Mouse (Mus musculus) neural tube, embryonic 14.5 days (tissue): ENCODE results near the gene Vrk1. TPM values are rescaled to one million over a fixed set of nuclear protein-coding genes. Genes with fewer than 3 reads are reported as not detected.
A peak's percentile ranks its signal among the peaks of the same experiment; 100 is the strongest.

Experiments
- ATAC-seq: fragments of 200-750 bp; cut with Nextera tagmentation; 2 replicates; pipeline ENCODE4 v1.8.0; 2017; ENCODE audit warnings: low read depth, mild to moderate bottlenecking, moderate TSS enrichment, moderate library complexity
- H3K27ac ChIP-seq: fragments of 300-500 bp; sonication (generic); 2 replicates; pipeline ENCODE4 v1.5.1; 2014; ENCODE audit warnings: low read depth, mild to moderate bottlenecking, control low read depth, low read length, moderate library complexity, mixed read lengths
- H3K27me3 ChIP-seq: fragments of 300-500 bp; sonication (generic); 2 replicates; pipeline ENCODE4 v1.6.1; 2014; ENCODE audit warnings: low read length; ENCODE audit not compliant: control insufficient read depth, insufficient read depth
- H3K36me3 ChIP-seq: fragments of 300-500 bp; sonication (generic); 2 replicates; pipeline ENCODE4 v1.6.1; 2014; ENCODE audit warnings: low read length, mixed read lengths; ENCODE audit not compliant: control insufficient read depth, insufficient read depth
- H3K4me1 ChIP-seq: fragments of 300-500 bp; sonication (generic); 2 replicates; pipeline ENCODE4 v1.6.1; 2014; ENCODE audit warnings: low read length; ENCODE audit not compliant: control insufficient read depth, insufficient read depth
- H3K4me2 ChIP-seq: fragments of 300-500 bp; sonication (generic); 2 replicates; pipeline ENCODE4 v1.6.1; 2014; ENCODE audit warnings: mild to moderate bottlenecking, low read depth, low read length, control low read depth
- H3K4me3 ChIP-seq: fragments of 300-500 bp; sonication (generic); 2 replicates; pipeline ENCODE4 v1.5.1; 2014; ENCODE audit warnings: low read depth, low read length, control low read depth, mixed read lengths
- H3K9ac ChIP-seq: fragments of 300-500 bp; sonication (generic); replicated peaks from 2 replicates; pipeline ENCODE4 v1.6.1; 2014; ENCODE audit warnings: low read depth, mild to moderate bottlenecking, control low read depth, low read length, mixed read lengths
- H3K9me3 ChIP-seq: fragments of 300-500 bp; sonication (generic); 2 replicates; pipeline ENCODE4 v1.6.1; 2016; ENCODE audit warnings: low read length; ENCODE audit not compliant: control insufficient read depth
- WGBS: fragments of 180-500 bp; shearing (Covaris S2); extraction: QIAGEN DNeasy Blood & Tissue Kit; methylation state at CpG from one replicate; pipeline ENCODE4 v1.1.7; 2014; 5-methylcytosine and 5-hydroxymethylcytosine counted together
- polyA plus RNA-seq: library from polyadenylated mRNA; unstranded; fragments of >200 nt; fragmentation: Nextera tagmentation; extraction: Ambion mirVana; gene quantifications from 2 replicates; pipeline ENCODE4 v1.2.1, GENCODE M21; 2014

Gene Vrk1
- polyA plus RNA-seq, 1 experiment from 2014 or later: 28.8 TPM

DNA sequence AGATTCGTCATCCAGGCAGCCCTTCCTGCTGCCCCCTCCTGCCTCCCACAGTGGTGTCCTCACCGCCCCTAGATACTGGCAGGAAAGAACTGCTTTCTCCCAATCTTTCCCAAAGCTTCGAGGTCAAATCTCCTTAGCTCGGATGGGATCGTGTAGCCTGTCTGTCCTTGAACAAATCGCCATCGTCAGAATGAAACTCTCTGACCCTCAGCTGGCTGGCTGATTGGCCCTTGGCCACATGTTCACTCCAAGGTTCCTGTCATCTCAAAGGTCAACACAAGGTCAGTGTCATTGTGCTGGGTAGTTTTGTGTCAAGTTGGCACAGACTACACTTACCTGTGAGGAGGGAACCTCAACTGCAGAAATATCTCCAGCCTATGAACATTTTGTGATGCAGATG, 16.7 kb upstream of the Vrk1 start:
- ATAC-seq: no peak
- no peaks in the 10 kb centered on the region for H3K36me3 ChIP-seq

GRCm38 (mm10) chr12:105995940-105996339, 14.1 kb upstream of the Vrk1 start:
- H3K4me1 ChIP-seq: no peaks in the 10 kb centered on the region
- no peak overlapping the region for H3K27ac ChIP-seq
- H3K4me2 ChIP-seq: no peak overlapping the region
- H3K4me3 ChIP-seq: no peak overlapping the region
- H3K27me3 ChIP-seq: no peaks in the 10 kb centered on the region
- no peaks in the 10 kb centered on the region for H3K9me3 ChIP-seq
- ATAC-seq: no peak
- no peaks in the 10 kb centered on the region for H3K36me3 ChIP-seq
- WGBS: 68% methylated on average over 4 of the region's 4 CpGs
- H3K9ac ChIP-seq: no peak overlapping the region

More for the DNA sequence above, 16.7 kb upstream of the Vrk1 start:
- Histone ChIP-seq H3K9me3 (no peaks in the 10 kb centered on the region), H3K4me3 (no peak overlapping the region), H3K27me3 (no peaks in the 10 kb centered on the region), H3K4me2 (no peak overlapping the region), H3K27ac (no peak overlapping the region), H3K4me1 (no peaks in the 10 kb centered on the region), H3K9ac (no peak overlapping the region)
- 65% methylated on average over 7 of the region's 7 CpGs for WGBS

DNA sequence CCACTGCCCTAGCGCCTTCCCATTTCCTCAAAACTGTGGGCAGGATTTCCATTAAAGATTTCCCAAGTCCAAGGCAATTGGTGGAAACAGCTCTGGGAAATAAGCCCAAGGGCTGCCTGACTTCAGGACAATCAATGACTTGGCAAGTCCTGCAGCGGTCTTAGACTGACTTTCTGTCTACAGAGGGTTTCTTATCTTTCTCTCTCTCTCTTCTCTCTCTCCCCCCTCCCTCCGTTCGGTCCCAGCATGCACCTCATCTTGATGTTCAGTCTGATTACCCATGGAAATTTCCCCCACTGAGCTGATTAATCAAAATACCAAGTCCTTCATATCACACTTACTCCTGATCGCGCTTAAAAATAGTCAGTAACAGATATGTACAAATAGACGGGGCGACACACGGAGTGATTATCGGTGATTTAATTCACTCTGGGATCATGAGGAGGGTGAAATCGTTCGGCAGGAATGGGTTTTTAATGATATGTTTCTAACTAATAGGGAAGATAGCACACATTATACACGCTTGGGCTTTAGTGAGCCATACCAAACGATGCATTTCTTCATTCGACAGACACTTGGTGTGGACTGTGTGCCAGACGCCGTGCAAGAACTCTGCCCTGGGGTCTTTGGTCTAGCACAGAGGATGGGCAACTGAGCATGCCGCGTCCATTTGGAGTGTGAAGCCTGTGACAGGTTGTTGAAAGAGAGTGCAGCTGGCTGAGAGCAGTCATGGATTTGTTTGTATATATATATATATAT, 12.8 kb upstream of the Vrk1 start:
- no peak overlapping the region for H3K9ac ChIP-seq
- WGBS: 65% methylated on average over 19 of the region's 19 CpGs
- ATAC-seq: no peak
- 0 out of 2 replicates have a peak, but pooled peaks cover 3% of the 10 kb centered on the region for H3K4me1 ChIP-seq
- no peak overlapping the region for H3K4me3 ChIP-seq
- no peak overlapping the region for H3K4me2 ChIP-seq
- no peaks in the 10 kb centered on the region for H3K36me3 ChIP-seq
- H3K27ac ChIP-seq: no peak overlapping the region
- no peaks in the 10 kb centered on the region for H3K9me3 ChIP-seq
- H3K27me3 ChIP-seq: no peaks in the 10 kb centered on the region

GRCm38 (mm10) chr12:106001775-106002174, 8.3 kb upstream of the Vrk1 start:
- Histone ChIP-seq H3K27ac (no peak overlapping the region), H3K9me3 (no peaks in the 10 kb centered on the region), H3K4me1 (0 out of 2 replicates have a peak, but pooled peaks cover 3% of the 10 kb centered on the region), H3K4me3 (no peak overlapping the region), H3K27me3 (no peaks in the 10 kb centered on the region), H3K9ac (no peak overlapping the region), H3K4me2 (no peak overlapping the region), H3K36me3 (no peaks in the 10 kb centered on the region)
- WGBS: 43% methylated on average over 8 of the region's 8 CpGs
- no peak for ATAC-seq

DNA sequence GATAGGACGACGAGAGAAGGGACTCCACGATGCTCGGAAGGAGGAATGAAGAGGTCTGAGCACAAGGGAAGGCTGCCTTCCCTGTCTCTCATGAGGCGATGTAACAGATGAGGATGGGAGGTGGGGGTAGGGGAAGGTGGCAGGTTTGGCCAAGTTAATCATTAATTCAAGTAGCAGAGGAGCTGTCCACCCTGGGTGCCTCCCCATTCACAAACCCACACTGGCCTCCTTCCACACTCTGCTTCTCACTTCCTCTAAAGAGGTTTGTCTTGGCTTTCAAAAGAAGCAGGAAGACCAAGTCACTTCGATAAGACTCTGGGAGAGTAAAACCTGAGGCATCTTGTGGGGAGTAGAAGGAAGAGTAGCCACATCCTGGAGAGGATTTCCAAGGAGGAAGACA, 5.3 kb upstream of the Vrk1 start:
- no peak for ATAC-seq
- H3K27ac ChIP-seq: no peak overlapping the region
- 78% methylated on average over 6 of the region's 6 CpGs for WGBS
- H3K9me3 ChIP-seq: no peaks in the 10 kb centered on the region
- H3K36me3 ChIP-seq: no peaks in the 10 kb centered on the region
- no peak overlapping the region for H3K4me3 ChIP-seq
- H3K27me3 ChIP-seq: no peaks in the 10 kb centered on the region
- H3K4me2 ChIP-seq: no peak overlapping the region
- no peak overlapping the region for H3K9ac ChIP-seq
- H3K4me1 ChIP-seq: 0 out of 2 replicates have a peak, but pooled peaks cover 3% of the 10 kb centered on the region

GRCm38 (mm10) chr12:106006218-106006617, 3.8 kb upstream of the Vrk1 start:
- ATAC-seq: no peak

GRCm38 (mm10) chr12:106008348-106009050, 1.5 kb upstream of the Vrk1 start:
- H3K27me3 ChIP-seq: no peaks in the 10 kb centered on the region
- H3K36me3 ChIP-seq: no peaks in the 10 kb centered on the region
- no peak overlapping the region for H3K27ac ChIP-seq
- H3K4me2 ChIP-seq: no peak overlapping the region
- H3K4me3 ChIP-seq: no peak overlapping the region
- H3K9me3 ChIP-seq: no peaks in the 10 kb centered on the region
- no peak overlapping the region for H3K9ac ChIP-seq
- no peaks in the 10 kb centered on the region for H3K4me1 ChIP-seq
- ATAC-seq: no peak
- 93% methylated on average over 22 of the region's 22 CpGs for WGBS

More at GRCm38 (mm10) chr12:106006218-106006617, 3.8 kb upstream of the Vrk1 start:
- Histone ChIP-seq H3K4me1 (0 out of 2 replicates have a peak, but pooled peaks cover 3% of the 10 kb centered on the region), H3K4me2 (no peak overlapping the region), H3K27me3 (no peaks in the 10 kb centered on the region), H3K4me3 (no peak overlapping the region), H3K9me3 (no peaks in the 10 kb centered on the region), H3K27ac (no peak overlapping the region), H3K9ac (no peak overlapping the region), H3K36me3 (no peaks in the 10 kb centered on the region)
- 87% methylated on average over 6 of the region's 6 CpGs for WGBS

- Histone ChIP-seq H3K4me3 (peak overlapping the region; percentile 80), H3K4me2 (peak overlapping the region; percentile 27), H3K4me1 (no peaks in the 10 kb centered on the region), H3K27me3 (no peaks in the 10 kb centered on the region), H3K9me3 (no peaks in the 10 kb centered on the region), H3K27ac (no peak overlapping the region), H3K9ac (no peak overlapping the region), H3K36me3 (no peaks in the 10 kb centered on the region)
- ATAC-seq: no peak
- WGBS: 83% methylated on average over 12 of the region's 12 CpGs
Observed at GRCm38 (mm10) chr12:106009122-106009870, 732 bp upstream of the Vrk1 start.
